Mouse (Mus musculus): Measurements from ENCODE around the gene Tdpoz1. TPM values are rescaled to one million over a fixed set of nuclear protein-coding genes. Genes with fewer than 3 reads are reported as not detected.
"Not testable (repeated sequence)": the region's sequence is repeated elsewhere in the genome, so short reads cannot be mapped to it uniquely, and the experiment has no call there.

Tdpoz1 gene
- total RNA-seq (2012; rRNA removed): not detected in 2 replicates

- H3K4me3 ChIP-seq (ENCODE audit: insufficient read depth in 1 of 2, low read depth in 1 of 2, low read length in 2 of 2, poor library complexity in 1 of 2, severe bottlenecking in 1 of 2); H3K9ac ChIP-seq (ENCODE audit: insufficient read depth, low read depth, low read length, poor library complexity, severe bottlenecking); DNase-seq (ENCODE audit: low read depth, low spot score); H3K27ac ChIP-seq (ENCODE audit: insufficient read depth, low read depth, low read length, poor library complexity, severe bottlenecking); H3K36me3 ChIP-seq (ENCODE audit: control insufficient read depth, insufficient read depth, low read length, poor library complexity, severe bottlenecking); H3K4me1 ChIP-seq (ENCODE audit: control insufficient read depth in 2 of 2, insufficient read depth in 2 of 2, low read length in 2 of 2, poor library complexity in 1 of 2); in situ Hi-C loops (cut with MboI; ENCODE audit: low sequenced_read_pairs in 2 of 2, unreplicated experiment in 2 of 2); H3K9me3 ChIP-seq (ENCODE audit: control insufficient read depth, insufficient read depth, low read depth, low read length): not testable (repeated sequence)
Measured at GRCm38 (mm10) chr3:93676210-93676609, at the start of gene Tdpoz1. Gene Tdpoz1 (minus strand): TSS chr3:93676310.

GRCm38 (mm10) chr3:93708969-93709637 lies 33.0 kb upstream of the Tdpoz1 start:
- H3K9me3 ChIP-seq (ENCODE audit: control insufficient read depth, insufficient read depth, low read depth, low read length); H3K4me1 ChIP-seq (ENCODE audit: control insufficient read depth in 2 of 2, insufficient read depth in 2 of 2, low read length in 2 of 2, poor library complexity in 1 of 2); in situ Hi-C loops (cut with MboI; ENCODE audit: low sequenced_read_pairs in 2 of 2, unreplicated experiment in 2 of 2); H3K9ac ChIP-seq (ENCODE audit: insufficient read depth, low read depth, low read length, poor library complexity, severe bottlenecking); H3K4me3 ChIP-seq (ENCODE audit: insufficient read depth in 1 of 2, low read depth in 1 of 2, low read length in 2 of 2, poor library complexity in 1 of 2, severe bottlenecking in 1 of 2); H3K36me3 ChIP-seq (ENCODE audit: control insufficient read depth, insufficient read depth, low read length, poor library complexity, severe bottlenecking): not testable (repeated sequence)
- peak overlapping the region; percentile 81 for H3K27ac ChIP-seq (ENCODE audit: insufficient read depth, low read depth, low read length, poor library complexity, severe bottlenecking)
- DNase-seq (ENCODE audit: low read depth, low spot score): peak; percentile 8

DNA sequence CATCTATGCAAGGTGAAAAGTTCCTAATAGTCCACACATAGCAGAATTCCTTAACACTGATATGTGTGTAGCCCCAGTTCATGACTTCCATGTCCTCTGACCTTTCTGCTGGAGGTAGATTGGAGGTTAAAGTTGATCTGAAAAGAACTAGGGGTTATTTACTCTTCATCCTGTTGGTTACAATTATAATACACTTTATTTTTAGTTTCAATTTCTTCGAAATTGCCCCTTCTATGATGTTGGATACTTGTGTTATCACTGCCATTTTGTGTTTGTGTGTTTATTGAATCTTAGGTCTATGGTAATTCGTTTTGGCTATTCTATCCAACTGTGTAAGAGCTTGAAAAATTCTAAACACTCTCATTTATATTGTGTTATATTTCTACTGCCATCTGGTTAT lies 16.9 kb upstream of the Tdpoz1 start, which contains the start of gene Gm37596:
Gene Gm37596, minus strand, starts transcription at position 101 of the 400 bp plus-strand sequence.
- H3K9me3 ChIP-seq (ENCODE audit: control insufficient read depth, insufficient read depth, low read depth, low read length); H3K36me3 ChIP-seq (ENCODE audit: control insufficient read depth, insufficient read depth, low read length, poor library complexity, severe bottlenecking); H3K4me1 ChIP-seq (ENCODE audit: control insufficient read depth in 2 of 2, insufficient read depth in 2 of 2, low read length in 2 of 2, poor library complexity in 1 of 2); DNase-seq (ENCODE audit: low read depth, low spot score); H3K27ac ChIP-seq (ENCODE audit: insufficient read depth, low read depth, low read length, poor library complexity, severe bottlenecking); H3K4me3 ChIP-seq (ENCODE audit: insufficient read depth in 1 of 2, low read depth in 1 of 2, low read length in 2 of 2, poor library complexity in 1 of 2, severe bottlenecking in 1 of 2); in situ Hi-C loops (cut with MboI; ENCODE audit: low sequenced_read_pairs in 2 of 2, unreplicated experiment in 2 of 2); H3K9ac ChIP-seq (ENCODE audit: insufficient read depth, low read depth, low read length, poor library complexity, severe bottlenecking): not testable (repeated sequence)

DNA sequence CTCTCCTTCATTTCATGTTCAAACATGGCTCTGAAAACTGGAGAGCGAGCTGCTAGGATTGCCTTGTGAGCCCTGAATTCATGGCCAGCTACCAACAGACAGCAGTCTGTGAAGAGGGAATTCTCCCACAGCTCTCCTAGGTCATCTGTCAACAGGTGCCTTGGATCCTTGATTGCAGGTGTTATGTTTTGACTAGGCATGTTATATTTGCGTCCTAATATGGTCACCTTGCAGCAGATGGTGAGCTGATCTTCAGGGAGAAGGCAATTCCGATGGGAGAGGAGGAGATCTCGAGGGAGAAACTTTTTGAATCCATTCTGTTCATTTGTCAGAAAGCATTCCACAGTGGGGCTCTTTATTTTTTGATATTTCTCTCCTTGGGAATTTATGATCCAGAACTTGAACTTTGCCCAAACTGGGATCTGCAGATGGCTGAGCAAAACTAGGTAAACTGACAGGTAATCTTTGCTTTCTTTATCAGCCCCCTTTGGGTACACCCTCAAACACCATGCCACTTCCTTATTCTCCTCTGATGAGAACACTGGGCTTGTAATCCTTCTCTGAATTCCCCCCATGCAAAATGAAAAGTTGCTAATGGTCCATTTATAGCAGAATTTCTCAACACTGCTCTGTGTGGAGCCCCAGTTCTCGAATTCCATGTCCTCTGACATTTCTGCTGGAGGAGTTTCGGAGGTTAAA lies 5.2 kb downstream of the Tdpoz1 start:
- not testable (repeated sequence) for H3K4me3 ChIP-seq (ENCODE audit: insufficient read depth in 1 of 2, low read depth in 1 of 2, low read length in 2 of 2, poor library complexity in 1 of 2, severe bottlenecking in 1 of 2); DNase-seq (ENCODE audit: low read depth, low spot score); H3K27ac ChIP-seq (ENCODE audit: insufficient read depth, low read depth, low read length, poor library complexity, severe bottlenecking); H3K36me3 ChIP-seq (ENCODE audit: control insufficient read depth, insufficient read depth, low read length, poor library complexity, severe bottlenecking); H3K4me1 ChIP-seq (ENCODE audit: control insufficient read depth in 2 of 2, insufficient read depth in 2 of 2, low read length in 2 of 2, poor library complexity in 1 of 2); H3K9me3 ChIP-seq (ENCODE audit: control insufficient read depth, insufficient read depth, low read depth, low read length); H3K9ac ChIP-seq (ENCODE audit: insufficient read depth, low read depth, low read length, poor library complexity, severe bottlenecking)
- in situ Hi-C loops (cut with MboI; ENCODE audit: low sequenced_read_pairs in 2 of 2, unreplicated experiment in 2 of 2): loop anchor here in 1 of 2 experiments (25.0 kb wide), 1 partner anchor 116 kb away; the partner anchor contains the start of gene Tdpoz4

- no peaks in the 10 kb centered on the region for H3K9me3 ChIP-seq (ENCODE audit: control insufficient read depth, insufficient read depth, low read depth, low read length)
- H3K27ac ChIP-seq (ENCODE audit: insufficient read depth, low read depth, low read length, poor library complexity, severe bottlenecking): no peak overlapping the region
- in situ Hi-C loops (cut with MboI; ENCODE audit: low sequenced_read_pairs in 2 of 2, unreplicated experiment in 2 of 2): loop anchor here (5.0 to 25.0 kb wide), 2 partner anchors 123 to 133 kb away; partner anchors contain the start of gene Tdpoz4 (in 1 of the 2)
- no peak for DNase-seq (ENCODE audit: low read depth, low spot score)
- H3K9ac ChIP-seq (ENCODE audit: insufficient read depth, low read depth, low read length, poor library complexity, severe bottlenecking): no peak overlapping the region
- no peak for TF ChIP-seq MAFK (IDR thresholded peaks at IDR 0.05; ENCODE audit: insufficient read depth, low read depth, low read length)
- peak; percentile 42; the same call in 1 of the 2 replicates for TF ChIP-seq HCFC1 (IDR thresholded peaks at IDR 0.05; ENCODE audit: borderline replicate concordance, insufficient read depth, low read length)
- TF ChIP-seq CHD2 (IDR thresholded peaks at IDR 0.05; ENCODE audit: low read depth, low read length): no peak
- no peak for TF ChIP-seq ZC3H11A (IDR thresholded peaks at IDR 0.05; ENCODE audit: borderline replicate concordance, low read depth, low read length)
- no peak for TF ChIP-seq ZNF384 (IDR thresholded peaks at IDR 0.05; ENCODE audit: low read depth, low read length)
- H3K36me3 ChIP-seq (ENCODE audit: control insufficient read depth, insufficient read depth, low read length, poor library complexity, severe bottlenecking): no peaks in the 10 kb centered on the region
- no peaks in the 10 kb centered on the region for H3K4me1 ChIP-seq (ENCODE audit: control insufficient read depth in 2 of 2, insufficient read depth in 2 of 2, low read length in 2 of 2, poor library complexity in 1 of 2)
- H3K4me3 ChIP-seq (ENCODE audit: insufficient read depth in 1 of 2, low read depth in 1 of 2, low read length in 2 of 2, poor library complexity in 1 of 2, severe bottlenecking in 1 of 2): no peak overlapping the region
Measured at GRCm38 (mm10) chr3:93654260-93654659, 21.9 kb downstream of the Tdpoz1 start.
